Mouse (Mus musculus): ENCODE data around the gene Prr23a3. TPM values are rescaled to one million over a fixed set of nuclear protein-coding genes. Genes with fewer than 3 reads are reported as not detected.

Gene Prr23a3
- polyA plus RNA-seq, 1 experiment from 2014 or later = not detected

DNA sequence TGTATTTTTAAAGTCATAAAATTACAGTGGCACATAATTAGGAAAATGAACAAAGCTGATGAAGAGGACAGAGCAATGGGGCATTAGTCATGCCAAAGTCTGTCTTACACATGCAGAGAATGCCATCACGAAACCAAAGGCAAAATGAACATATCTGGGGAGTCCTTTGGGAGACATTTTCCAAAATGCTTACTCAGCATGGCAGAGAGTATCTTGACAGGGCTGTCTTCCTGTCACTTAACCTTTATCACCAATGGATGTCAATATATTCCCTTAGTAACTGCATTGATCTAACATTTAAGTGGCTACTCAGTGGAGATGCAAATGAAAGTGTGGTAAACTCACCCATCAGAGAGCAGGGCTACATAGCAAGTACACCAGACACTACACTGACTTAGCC, 36.9 kb downstream of the Prr23a3 start:
- no peaks in the 10 kb centered on the region for H3K4me1 ChIP-seq (replicated peaks)
- WGBS = 70% methylated on average over 1 of the region's 1 CpGs
- no peak overlapping the region for H3K4me3 ChIP-seq
- H3K27ac ChIP-seq (replicated peaks) = no peak overlapping the region
- H3K27me3 ChIP-seq = no peaks in the 10 kb centered on the region
- H3K4me2 ChIP-seq = no peak overlapping the region
- no peak overlapping the region for H3K9ac ChIP-seq
- ATAC-seq (ENCODE audit: low read depth) = no peak
- no peaks in the 10 kb centered on the region for H3K36me3 ChIP-seq
- H3K9me3 ChIP-seq = peaks cover 4% of the 10 kb centered on the region; the same call in 1 of the 2 replicates

DNA sequence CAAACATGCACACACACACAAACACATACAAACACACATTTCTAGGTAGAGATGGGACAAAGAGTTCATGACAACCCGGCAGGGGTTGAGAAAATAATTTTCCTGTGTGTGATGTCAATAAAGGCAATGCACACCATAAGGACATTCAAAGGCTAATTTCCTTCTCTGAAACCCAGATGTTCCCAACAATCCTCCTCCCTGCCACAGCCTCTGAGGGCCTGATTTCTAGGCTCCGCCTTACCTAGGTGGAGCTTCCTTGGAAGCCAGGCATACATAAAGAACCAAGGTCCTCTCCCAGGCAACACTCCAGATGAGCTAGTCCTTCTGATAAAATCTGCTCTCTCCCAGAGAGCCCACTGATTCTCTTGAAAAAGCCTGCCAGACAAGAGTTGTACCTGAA, 38.3 kb downstream of the Prr23a3 start, which contains the start of gene 7420426K07Rik:
TSS of gene 7420426K07Rik (plus strand) at position 301 of the 400 bp plus-strand sequence.
- Histone ChIP-seq H3K36me3 (no peaks in the 10 kb centered on the region), H3K9me3 (no peaks in the 10 kb centered on the region)

More for the DNA sequence above, 38.3 kb downstream of the Prr23a3 start, which contains the start of gene 7420426K07Rik:
- H3K27ac ChIP-seq (replicated peaks) = no peak within 1 kb of the TSS
- no peak for ATAC-seq (ENCODE audit: low read depth)
- no peak within 1 kb of the TSS for H3K9ac ChIP-seq
- no peaks in the 10 kb centered on the region for H3K27me3 ChIP-seq
- H3K4me3 ChIP-seq = no peak within 1 kb of the TSS
- WGBS = 88% methylated on average over 2 of the region's 2 CpGs
- H3K4me1 ChIP-seq (replicated peaks) = no peaks in the 10 kb centered on the region
- no peak within 1 kb of the TSS for H3K4me2 ChIP-seq

Other genes starting within 250 kb of the Prr23a3 start
- gene Prr23a1, start 22.3 kb upstream of the Prr23a3 start, polyA plus RNA-seq (2015; fragmentation: Nextera tagmentation; extraction: Ambion mirVana) = not detected in 2 replicates
- gene Prr23a2, start 8.3 kb upstream of the Prr23a3 start, polyA plus RNA-seq (2015; fragmentation: Nextera tagmentation; extraction: Ambion mirVana) = not detected in 2 replicates
- gene 7420426K07Rik, start 38.4 kb downstream of the Prr23a3 start, polyA plus RNA-seq (2015; fragmentation: Nextera tagmentation; extraction: Ambion mirVana) = not detected in 2 replicates
- gene Foxl2, start 90.5 kb downstream of the Prr23a3 start, polyA plus RNA-seq (2015; fragmentation: Nextera tagmentation; extraction: Ambion mirVana) = 0.63 and 0.68 TPM in 2 replicates
- gene Faim, start 121.6 kb downstream of the Prr23a3 start, polyA plus RNA-seq (2015; fragmentation: Nextera tagmentation; extraction: Ambion mirVana) = 106 and 127 TPM in 2 replicates
- 0.13 TPM in 1 of 2 replicates, not detected in the other for gene Gm1123, start 170.9 kb downstream of the Prr23a3 start, polyA plus RNA-seq (2015; fragmentation: Nextera tagmentation; extraction: Ambion mirVana)

Measured in neural tube, embryonic 13.5 days (tissue).